Mouse (Mus musculus) olfactory bulb, adult 2 months (tissue): ENCODE measurements around the gene Fignl2. TPM values are rescaled to one million over a fixed set of nuclear protein-coding genes. Genes with fewer than 3 reads are reported as not detected.
"Not testable (repeated sequence)": the region's sequence is repeated elsewhere in the genome, so short reads cannot be mapped to it uniquely, and the experiment has no call there.

ENCODE experiments used
- H3K27ac ChIP-seq: fragments of 200-500 bp; 2 replicates; pipeline ENCODE4 v1.5.1; 2012; ENCODE audit warnings: low read depth, low read length; ENCODE audit not compliant: insufficient read depth
- H3K4me1 ChIP-seq: fragments of 200-500 bp; 2 replicates; pipeline ENCODE4 v1.6.1; 2012; ENCODE audit warnings: low read length; ENCODE audit not compliant: control insufficient read depth, insufficient read depth
- H3K4me3 ChIP-seq: fragments of 200-500 bp; 2 replicates; pipeline ENCODE4 v1.5.1; 2012; ENCODE audit warnings: mild to moderate bottlenecking, low read depth, low read length, moderate library complexity; ENCODE audit not compliant: insufficient read depth
- CTCF ChIP-seq: fragments of 200-500 bp; IDR thresholded peaks from 2 replicates; pipeline ENCODE4 v1.5.1; 2012; ENCODE audit warnings: low read depth, mild to moderate bottlenecking, low read length, moderate library complexity; ENCODE audit not compliant: insufficient read depth
- POLR2A ChIP-seq: fragments of 200-500 bp; IDR thresholded peaks from 2 replicates; pipeline ENCODE4 v1.6.1; 2012; ENCODE audit warnings: mild to moderate bottlenecking, low read depth, low read length, moderate library complexity; ENCODE audit not compliant: insufficient read depth
- WGBS: fragments of 180-500 bp; shearing (Covaris S2); methylation state at CpG from one replicate; pipeline ENCODE4 v1.1.7; 2018; 5-methylcytosine and 5-hydroxymethylcytosine counted together
- polyA plus RNA-seq: library from polyadenylated mRNA; stranded (reverse); fragments of >200 nt; gene quantifications from 2 replicates; pipeline ENCODE4 v1.2.4, GENCODE M21; 2012; ENCODE audit warnings: low replicate concordance; ENCODE audit not compliant: missing spikeins, insufficient read depth, insufficient read length

The Fignl2 gene
- not detected in 2 replicates for polyA plus RNA-seq

GRCm38 (mm10) chr15:101077813-101078730, at the start of gene Fignl2:
Gene Fignl2 (minus strand): TSS chr15:101078567.
- Histone ChIP-seq H3K4me1 (peaks cover 26% of the 10 kb centered on the region), H3K4me3 (peak within 1 kb of the TSS; percentile 50), H3K27ac (no peak within 1 kb of the TSS)
- TF ChIP-seq CTCF = no peak
- no peak for TF ChIP-seq POLR2A
- WGBS = 2% methylated on average over 90 of the region's 96 CpGs

- peaks cover 15% of the 10 kb centered on the region for H3K4me1 ChIP-seq
- no peak for TF ChIP-seq CTCF
- no peak for TF ChIP-seq POLR2A
- H3K4me3 ChIP-seq = no peak overlapping the region
- WGBS = 86% methylated on average over 12 of the region's 12 CpGs
- no peak overlapping the region for H3K27ac ChIP-seq
Measured at GRCm38 (mm10) chr15:101126876-101127544, 48.6 kb upstream of the Fignl2 start.

- H3K4me3 ChIP-seq = no peak overlapping the region
- no peak overlapping the region for H3K27ac ChIP-seq
- WGBS = 94% methylated on average over 6 of the region's 6 CpGs
- TF ChIP-seq POLR2A (no peak), CTCF (no peak)
- peaks cover 8% of the 10 kb centered on the region for H3K4me1 ChIP-seq
Measured at GRCm38 (mm10) chr15:101125561-101125960, 47.2 kb upstream of the Fignl2 start.

GRCm38 (mm10) chr15:101123202-101123601, 44.8 kb upstream of the Fignl2 start:
- H3K4me3 ChIP-seq = no peak overlapping the region
- H3K27ac ChIP-seq = no peak overlapping the region
- 81% methylated on average over 4 of the region's 4 CpGs for WGBS
- TF ChIP-seq POLR2A (no peak), CTCF (no peak)
- 0 out of 2 replicates have a peak, but pooled peaks cover 4% of the 10 kb centered on the region for H3K4me1 ChIP-seq

GRCm38 (mm10) chr15:101122290-101122589, 43.9 kb upstream of the Fignl2 start:
- H3K4me1 ChIP-seq = 0 out of 2 replicates have a peak, but pooled peaks cover 4% of the 10 kb centered on the region
- H3K27ac ChIP-seq = no peak overlapping the region
- no peak overlapping the region for H3K4me3 ChIP-seq
- TF ChIP-seq POLR2A = no peak
- no peak for TF ChIP-seq CTCF
- 72% methylated on average over 2 of the region's 2 CpGs for WGBS

GRCm38 (mm10) chr15:101121411-101122289, 43.3 kb upstream of the Fignl2 start:
- WGBS = 90% methylated on average over 9 of the region's 9 CpGs

GRCm38 (mm10) chr15:101118399-101119125, 40.2 kb upstream of the Fignl2 start:
- H3K27ac ChIP-seq = no peak overlapping the region
- no peak overlapping the region for H3K4me3 ChIP-seq
- 74% methylated on average over 14 of the region's 14 CpGs for WGBS
- 0 out of 2 replicates have a peak, but pooled peaks cover 4% of the 10 kb centered on the region for H3K4me1 ChIP-seq
- TF ChIP-seq POLR2A (no peak), CTCF (no peak)

More at GRCm38 (mm10) chr15:101121411-101122289, 43.3 kb upstream of the Fignl2 start:
- no peak overlapping the region for H3K4me3 ChIP-seq
- 0 out of 2 replicates have a peak, but pooled peaks cover 4% of the 10 kb centered on the region for H3K4me1 ChIP-seq
- TF ChIP-seq CTCF (no peak), POLR2A (no peak)
- no peak overlapping the region for H3K27ac ChIP-seq

- Histone ChIP-seq H3K4me1 (0 out of 2 replicates have a peak, but pooled peaks cover 5% of the 10 kb centered on the region), H3K4me3 (no peak within 1 kb of the TSS), H3K27ac (no peak within 1 kb of the TSS)
- TF ChIP-seq CTCF (no peak), POLR2A (no peak)
- WGBS = 85% methylated on average over 5 of the region's 5 CpGs
Measured at GRCm38 (mm10) chr15:101115511-101116110, 37.2 kb upstream of the Fignl2 start, which contains the start of gene Ankrd33. Gene Ankrd33 (plus strand): TSS chr15:101115755.

GRCm38 (mm10) chr15:101113778-101114177, 35.4 kb upstream of the Fignl2 start:
- H3K27ac ChIP-seq, H3K4me1 ChIP-seq, H3K4me3 ChIP-seq: not testable (repeated sequence)
- 84% methylated on average over 2 of the region's 2 CpGs for WGBS
